Mouse (Mus musculus): Measurements from ENCODE around the gene Lyrm9.

Lyrm9 gene

DNA sequence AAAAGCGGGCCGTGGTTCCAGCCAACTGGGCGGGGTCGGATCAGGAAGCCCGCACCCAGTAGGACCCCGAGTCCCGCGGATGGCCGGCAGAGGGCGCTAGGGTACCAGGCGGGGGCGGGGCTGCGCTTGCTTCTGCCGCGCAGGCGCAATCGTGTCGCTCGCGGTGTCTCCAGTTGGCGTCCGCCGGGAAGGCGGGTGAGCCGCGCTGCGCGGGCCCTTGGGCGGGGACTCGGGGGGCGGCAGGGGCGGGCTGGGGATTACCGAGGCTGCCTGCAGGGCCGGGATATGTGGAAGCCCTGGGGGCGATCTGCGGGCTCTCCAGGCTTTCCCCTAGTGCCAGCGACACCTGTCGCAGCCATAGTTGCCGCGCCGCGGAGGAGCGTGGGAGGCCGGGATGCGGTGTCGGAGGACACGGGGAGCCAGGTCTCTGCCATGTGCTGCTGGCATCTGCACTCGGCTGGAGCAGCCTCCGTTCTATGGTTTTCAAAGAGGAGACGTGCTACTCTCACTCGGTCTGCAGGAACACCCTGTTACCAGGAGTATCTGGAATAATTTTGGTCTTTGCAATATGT lies at the start of gene Lyrm9:
Gene Lyrm9, plus strand, starts transcription at position 143 of the 572 bp plus-strand sequence.
- peak; percentile 92 for DNase-seq (ENCODE audit: low spot score)

DNA sequence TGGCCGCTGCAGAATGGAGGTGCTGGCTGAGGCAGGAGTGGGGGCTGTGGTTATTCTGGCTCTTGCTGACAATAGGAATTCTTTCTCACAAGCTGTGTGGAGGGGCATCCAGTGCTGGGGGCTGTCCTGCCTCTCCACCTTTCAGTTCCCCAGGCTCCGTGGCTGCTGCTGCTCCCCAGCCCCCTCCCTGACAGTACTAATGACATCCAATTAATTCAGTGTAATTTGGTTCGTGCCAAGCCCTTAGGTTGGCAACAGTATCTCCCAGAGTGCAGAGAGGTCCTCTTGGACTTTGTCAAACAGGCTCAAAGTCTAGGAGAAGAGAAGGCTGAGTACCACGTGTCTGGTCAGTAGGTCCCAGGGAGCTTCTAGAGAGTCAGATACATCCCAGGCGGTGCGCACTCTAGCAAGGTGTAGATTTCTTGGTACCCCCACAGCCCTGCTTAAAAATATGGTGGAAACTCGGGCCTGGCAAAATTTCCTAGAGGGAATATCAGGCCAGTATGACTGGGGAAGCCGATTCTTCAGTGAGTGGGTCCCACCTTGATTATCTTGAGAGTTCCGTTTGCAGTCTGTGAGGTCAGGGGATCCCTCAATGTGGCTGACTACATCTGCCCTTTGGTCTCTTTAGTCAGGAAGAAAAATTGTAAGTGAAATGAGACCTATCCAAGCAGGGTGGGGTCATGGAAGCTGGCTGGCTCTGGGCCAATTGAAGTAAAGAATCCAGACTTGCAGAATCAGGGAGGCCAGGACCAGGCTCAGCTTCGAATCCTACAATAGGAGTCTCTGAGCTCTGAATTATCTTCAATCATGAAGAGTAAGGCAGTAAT lies 48.3 kb upstream of the Lyrm9 start:
- no peak for DNase-seq (ENCODE audit: low spot score)

DNA sequence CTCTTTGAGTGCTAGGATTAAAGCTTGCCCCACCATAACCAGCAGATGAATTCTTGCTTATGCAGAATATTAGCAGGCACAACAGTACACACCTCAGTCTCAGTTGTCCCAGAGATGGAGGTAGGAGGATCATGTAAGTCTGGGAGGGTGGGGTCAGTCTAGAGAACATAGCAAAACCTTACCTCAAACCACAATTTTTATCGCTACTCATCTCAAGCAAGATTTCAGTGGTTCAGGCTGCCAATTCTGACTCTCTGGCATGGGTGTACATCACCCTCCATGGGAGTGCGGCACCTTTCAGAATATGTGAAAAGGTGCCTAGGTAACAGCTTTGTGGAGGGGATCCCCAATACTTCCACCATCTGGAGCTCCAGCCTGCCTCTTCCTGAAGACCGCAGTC lies 46.4 kb upstream of the Lyrm9 start:
- no peak for DNase-seq (ENCODE audit: low spot score)

DNA sequence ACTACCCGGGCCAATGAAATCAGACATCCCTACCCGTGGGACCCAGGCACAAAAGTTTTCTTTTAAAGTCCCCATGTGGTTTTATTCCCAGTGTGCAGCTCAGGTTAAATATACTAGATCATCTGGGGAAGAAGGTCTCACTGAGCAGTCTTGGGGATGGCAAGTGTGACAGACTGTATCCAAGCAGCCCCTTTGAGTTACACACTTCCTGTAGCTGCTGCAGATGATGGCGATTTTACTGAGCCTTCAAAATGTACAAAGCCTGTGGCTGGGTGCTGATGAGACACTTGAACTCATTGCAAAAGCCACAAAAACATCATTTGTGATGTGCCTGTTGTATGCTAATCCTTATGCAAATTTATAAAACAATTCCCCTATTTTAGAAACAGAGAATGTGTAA lies 45.8 kb upstream of the Lyrm9 start:
- no peak for DNase-seq (ENCODE audit: low spot score)

DNA sequence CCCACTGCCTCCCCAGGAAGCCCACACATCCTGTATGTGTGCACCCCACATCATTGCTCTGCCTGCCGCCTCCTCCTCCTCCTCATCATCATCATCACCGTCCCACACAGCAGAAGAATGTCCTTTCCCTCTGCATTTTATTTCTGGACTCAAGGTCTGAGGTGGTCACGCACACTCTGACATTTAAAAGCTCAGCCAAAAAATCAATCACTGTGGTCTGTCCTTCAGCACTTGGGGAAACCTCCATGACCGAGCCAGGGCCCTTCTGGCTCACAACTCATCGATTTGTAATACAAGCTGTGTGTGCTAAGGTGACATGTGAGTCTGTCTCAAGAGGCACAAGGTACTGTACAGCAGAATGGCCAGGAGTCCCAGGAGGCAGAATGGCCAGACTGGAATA lies 44.1 kb upstream of the Lyrm9 start:
- DNase-seq (ENCODE audit: low spot score) = no peak

DNA sequence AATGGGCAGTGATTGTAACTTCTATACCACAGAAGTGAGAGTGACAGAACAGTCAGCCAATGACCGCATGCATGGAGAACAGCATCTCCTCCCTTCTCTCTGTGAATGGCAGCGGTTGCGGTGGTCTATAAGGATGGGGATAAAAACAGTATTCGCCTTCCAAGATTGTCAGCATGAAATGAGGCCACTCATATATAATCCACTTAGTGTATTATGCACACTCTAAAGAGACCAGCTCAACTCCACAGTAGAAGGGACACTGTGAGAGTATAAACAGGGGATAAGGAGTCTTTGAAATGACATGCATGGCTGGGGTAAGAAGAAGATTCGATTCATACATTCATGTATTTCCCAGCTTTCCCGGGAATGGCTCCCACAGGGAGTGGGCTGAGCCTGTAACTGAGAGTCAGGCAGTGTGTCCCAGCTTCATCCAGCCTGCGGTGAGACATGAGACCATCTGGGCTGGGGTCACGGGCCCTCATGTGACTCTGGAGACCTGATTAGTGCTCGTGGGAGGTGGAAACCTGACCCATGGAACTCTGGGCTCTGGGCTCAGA lies 43.5 kb upstream of the Lyrm9 start:
- no peak for DNase-seq (ENCODE audit: low spot score)

DNA sequence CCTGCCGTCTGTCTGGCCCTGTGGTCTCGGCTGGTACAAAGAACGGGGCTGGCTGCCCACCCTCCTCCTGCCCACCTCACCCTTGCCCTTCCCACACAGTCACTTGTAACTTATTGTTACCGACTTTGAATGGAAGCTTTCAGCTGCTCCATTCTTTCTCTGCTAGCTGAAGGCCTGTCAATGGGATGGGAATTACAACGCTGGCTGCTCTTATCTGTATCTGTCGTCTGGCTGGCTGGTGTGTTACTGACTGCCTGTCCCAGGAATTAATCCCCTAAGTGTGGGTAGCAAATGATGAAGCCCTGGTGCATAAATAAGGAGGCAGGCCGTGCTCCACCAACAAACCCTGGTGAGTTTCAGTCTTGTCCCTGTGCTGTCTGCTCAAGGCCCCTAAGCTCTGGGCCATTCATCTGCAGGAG lies 40.4 kb upstream of the Lyrm9 start:
- no peak for DNase-seq (ENCODE audit: low spot score)

DNA sequence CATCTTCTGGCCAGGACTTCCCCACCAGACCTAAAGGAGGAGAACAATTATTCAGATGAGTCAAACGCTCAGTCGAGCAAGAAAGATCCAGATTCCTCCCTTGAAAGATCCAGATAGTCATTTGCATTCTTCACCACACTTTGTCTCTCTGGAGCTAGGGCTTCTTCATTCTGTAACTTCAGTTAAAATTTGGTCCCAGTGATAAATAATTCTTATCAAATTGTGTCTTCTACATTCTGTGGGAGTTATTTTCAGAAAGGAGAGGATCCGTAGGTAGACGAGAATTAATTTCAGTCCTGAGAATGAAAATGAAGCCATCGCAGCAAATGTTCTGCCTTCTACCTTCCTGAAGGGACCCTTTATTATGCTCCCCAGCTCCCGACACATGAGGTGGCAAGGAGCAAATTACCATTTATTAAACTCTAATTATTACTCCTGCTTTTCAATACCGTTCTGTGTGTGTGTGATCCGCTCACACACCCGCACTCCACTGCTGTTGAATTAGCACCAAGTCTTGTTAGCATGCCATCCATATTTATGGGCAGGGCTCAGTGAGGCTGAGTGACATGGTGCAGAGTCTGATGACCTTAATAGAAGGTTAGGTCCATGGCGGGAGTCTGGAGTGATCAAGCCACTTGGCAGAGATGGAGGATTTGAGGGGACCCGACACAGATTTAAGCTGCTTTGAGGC lies 36.9 kb upstream of the Lyrm9 start:
- DNase-seq (ENCODE audit: low spot score) = no peak

DNA sequence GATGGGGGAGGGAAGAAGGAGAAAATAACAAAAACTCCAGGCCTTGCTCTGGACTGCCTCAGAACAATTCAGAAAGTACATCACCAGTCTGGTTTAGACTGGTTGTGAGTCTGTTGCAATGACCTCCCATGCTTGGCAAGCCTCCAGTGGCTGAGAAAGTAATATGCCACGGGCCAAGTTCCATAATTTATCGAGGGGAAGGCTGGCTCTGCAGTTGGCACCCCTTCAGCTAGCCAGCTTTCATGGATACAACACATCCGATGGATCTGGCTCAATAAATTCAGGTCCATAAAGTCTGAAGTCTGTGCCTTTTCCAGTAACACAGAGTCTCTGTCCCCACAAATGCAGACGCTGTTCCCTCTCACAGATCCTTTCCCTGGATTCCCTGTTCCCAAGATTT lies 34.8 kb upstream of the Lyrm9 start:
- DNase-seq (ENCODE audit: low spot score) = no peak

DNA sequence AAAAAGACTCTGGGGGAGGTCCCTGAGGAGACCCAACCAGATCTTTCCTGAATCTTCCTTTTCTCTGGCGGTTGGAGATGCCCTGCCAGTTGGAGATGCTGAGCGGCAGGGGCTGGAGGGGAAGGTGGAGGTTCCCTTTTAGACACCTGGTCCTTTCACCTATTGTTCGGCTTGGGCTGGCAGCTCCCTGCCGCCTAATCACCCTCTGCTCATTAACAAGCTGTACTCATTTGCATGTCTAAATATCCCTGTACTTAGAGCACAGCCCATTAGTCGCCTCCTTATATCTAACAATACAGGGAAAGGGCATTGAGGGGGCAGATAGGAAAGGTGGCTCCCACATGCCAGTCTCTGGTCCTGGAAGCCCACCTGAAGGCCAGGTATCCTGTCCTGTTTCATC lies 34.3 kb upstream of the Lyrm9 start:
- DNase-seq (ENCODE audit: low spot score) = no peak

DNA sequence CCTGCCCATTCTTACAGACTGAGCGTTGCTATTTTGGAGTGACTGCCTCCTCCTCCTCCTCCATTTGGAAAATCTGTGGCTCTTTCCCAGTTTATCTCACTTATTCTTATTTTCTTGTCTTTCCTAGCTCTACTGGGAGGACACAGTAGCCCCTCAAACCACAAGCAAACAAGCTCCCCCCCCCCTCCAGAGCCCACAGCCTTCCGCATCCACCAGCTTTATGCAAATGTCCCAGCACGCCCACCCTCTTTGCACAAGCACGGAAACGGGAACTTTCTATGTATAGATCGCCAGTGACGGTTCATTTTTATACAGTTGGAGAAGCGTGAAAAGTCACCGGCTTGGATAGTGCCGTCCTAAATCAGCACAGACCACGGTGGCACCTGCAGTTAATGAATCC lies 33.9 kb upstream of the Lyrm9 start:
- no peak for DNase-seq (ENCODE audit: low spot score)

DNA sequence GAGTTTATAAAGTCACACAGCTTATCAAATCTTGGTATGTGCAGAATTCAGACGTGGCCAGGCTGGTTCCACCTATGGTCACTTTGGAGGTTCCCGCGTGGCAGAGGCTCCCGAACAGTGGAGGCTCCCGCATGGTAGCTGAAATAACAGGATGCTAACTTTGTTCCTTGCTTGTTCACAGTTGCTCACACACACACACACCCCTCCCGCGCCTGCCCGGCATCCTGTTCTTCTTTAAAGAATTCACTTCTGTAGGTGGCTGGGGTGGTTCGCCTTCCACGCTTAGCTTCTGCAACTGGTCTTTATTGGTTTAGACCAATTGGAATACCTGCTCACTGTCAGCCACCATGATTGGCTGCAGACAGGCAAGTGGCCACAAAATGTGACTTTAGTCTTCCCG lies 33.3 kb upstream of the Lyrm9 start:
- no peak for DNase-seq (ENCODE audit: low spot score)

DNA sequence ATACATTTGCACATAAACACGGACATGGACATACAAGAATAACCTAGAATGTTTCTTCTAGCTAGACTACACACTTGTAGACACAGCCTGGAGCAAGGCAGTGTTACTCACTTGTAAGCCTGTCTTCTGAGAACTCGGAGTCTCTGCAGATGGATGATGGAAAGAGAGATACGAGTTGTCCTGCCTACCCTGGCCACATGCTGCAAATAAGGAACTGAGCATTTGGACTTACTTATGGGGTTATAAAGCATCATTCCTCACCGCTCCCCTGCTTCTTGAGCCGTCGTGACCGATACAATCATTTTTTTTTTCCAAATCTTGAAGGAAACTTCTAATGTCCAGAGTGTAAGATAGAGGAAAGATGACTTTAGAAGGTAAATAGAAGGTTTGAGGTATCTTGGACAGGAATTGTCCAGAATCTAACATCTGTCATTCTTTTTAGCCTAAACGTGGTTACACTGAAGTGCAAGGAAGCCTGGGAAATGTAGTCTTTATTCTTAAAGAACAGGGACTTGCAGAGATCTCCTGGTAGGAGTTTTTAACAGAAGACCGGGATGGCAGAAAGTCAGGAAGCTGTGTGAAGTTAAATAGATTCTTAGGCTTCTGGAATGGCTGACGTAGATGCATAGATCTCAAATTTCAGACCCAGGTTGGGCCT lies 30.2 kb upstream of the Lyrm9 start:
- no peak for DNase-seq (ENCODE audit: low spot score)

DNA sequence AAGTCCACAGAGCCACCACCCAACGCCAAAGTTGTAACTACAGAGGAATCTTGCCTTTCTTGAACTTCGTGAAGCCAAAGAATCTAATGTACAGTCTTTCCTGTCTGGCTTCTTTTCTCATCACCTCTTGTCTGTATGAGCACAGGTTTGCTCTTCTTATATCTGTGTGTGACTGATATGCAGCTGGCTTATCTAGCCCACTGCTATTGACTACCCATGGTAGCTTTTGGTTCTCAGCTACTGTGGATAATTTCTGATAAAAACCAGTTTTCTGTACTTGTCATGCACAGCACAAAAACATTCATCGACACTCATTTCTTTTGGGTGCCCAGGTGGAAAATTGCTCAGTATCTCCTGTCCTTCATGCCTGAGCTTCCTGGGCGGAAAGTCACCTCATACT lies 25.3 kb upstream of the Lyrm9 start:
- DNase-seq (ENCODE audit: low spot score) = no peak

DNA sequence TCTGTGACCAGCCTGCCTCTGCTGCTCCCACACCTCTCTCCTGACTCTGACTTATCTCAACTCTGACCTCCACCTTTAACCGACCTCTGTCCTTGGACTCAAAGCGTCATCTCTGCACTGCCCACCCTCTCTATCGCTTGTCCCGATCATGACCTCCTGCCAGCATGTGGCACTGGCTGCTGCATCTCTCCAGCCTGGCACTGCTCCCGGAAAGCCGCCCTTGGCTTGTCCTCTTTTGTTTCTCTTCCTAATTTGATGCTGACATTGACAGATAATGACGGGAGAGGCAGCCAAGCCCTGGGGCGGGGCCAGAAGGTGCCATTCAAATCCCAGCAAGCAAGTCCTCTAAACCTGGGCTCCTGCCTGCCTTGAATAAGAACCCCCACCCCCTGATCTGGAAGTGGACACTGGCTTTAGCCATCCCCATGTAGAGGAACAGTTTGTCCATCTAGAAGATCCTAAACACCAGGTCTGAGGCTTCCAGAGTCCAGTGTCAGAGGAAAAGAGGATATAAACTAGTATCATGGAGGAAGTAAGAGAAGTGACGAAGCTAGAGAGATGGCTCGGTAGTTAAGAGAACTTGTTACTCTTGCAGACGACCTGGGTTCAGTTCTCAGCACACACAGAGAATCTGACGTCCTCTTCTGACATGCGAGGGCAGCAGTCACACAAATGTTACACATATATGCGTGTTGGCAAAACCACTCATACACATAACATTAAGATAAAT lies 22.6 kb upstream of the Lyrm9 start:
- no peak for DNase-seq (ENCODE audit: low spot score)

DNA sequence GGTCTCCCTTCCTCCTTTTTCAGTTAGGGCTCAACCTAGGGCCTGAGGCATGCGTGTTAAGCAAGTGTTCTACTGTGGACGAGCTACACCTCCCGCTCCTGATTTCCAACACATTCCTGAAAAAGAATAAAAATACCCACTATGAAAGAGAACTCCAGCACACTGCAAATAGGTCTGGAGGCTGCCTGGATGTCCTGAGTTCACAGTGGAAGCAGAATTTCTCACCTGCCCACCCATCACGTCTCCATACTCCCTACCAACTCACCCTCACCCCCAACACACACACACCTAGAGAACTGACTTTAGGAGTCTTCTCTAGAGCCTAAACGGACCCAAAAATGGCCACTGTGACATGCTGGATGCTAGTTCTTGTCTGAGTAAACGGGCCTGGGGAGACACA lies 21.8 kb upstream of the Lyrm9 start:
- no peak for DNase-seq (ENCODE audit: low spot score)

DNA sequence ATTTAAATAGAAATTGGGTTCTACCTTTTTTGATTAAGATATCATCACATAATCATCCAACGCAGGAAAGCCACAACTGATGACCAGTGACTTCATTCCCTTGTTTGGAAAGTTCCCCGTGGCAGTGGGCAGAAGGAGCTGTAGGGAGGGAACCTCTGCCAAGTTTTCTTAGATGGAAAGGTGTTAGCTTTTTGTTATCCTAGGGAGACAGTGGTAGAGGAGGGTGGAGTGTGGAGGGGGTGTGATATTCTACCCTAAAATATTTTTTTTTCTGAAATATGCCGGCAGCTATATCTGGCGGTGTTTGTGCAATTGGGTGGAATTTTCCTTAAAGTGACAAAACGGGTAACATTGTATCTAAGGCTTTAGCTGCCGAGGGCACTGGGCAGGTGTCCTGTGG lies 21.2 kb upstream of the Lyrm9 start:
- DNase-seq (ENCODE audit: low spot score) = no peak

DNA sequence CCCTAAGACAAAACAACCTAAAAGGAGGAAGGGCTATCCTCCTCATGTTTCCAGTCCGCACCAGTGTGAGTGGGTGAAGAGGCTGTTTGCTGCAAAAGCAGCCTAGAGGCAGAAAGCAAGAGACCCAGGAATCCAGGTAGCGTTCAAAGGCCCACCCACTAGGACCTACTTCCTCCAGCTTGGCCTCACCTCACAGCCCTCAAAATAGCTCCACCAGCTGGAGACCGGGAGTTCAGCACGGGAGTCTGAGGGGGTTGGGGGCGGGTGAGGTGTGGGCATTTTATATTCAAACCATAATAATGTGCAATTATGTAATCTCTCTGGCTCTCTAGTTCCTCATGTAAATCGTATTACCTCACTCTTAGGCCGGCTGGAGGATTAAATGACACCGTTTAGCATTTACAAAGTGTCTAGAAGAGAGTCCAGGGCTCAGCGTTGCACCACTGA lies 20.7 kb upstream of the Lyrm9 start:
- DNase-seq (ENCODE audit: low spot score) = no peak

DNA sequence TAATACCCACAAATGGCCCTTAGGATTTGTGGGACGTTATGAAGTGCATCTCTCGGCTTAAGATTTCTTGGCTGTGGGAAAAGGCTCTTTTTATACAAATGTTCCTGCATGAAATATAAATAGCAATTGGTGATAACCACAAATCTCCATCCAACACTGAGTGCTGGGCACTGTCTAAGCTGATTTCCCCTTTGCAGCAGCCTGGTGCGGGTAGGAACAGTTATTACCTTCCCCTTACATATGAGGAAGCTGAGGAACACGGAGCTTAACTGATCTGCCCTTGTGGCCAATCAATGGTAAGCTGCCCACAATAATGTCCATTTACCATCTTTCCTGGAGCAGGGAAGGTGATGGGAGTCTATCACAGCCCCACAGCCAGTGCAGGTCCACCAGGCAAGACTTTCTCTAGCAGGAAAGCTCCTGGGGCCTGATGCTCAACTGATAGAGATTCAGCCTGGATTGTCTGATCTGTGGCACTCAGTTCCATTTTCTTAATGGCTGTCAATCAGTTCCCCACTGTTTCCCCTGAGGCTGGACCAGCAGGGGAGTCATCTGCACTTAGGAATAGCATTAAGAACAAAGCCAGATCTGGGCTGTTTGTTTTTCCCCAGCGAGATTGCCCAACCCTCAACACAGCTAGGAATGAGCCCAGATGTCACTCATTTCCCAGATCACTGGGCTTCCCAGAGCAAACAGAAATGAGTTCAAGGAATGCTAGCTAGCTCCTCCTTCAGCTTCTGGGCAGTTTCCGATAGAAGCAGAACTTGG lies 18.9 kb upstream of the Lyrm9 start:
- DNase-seq (ENCODE audit: low spot score) = peak; percentile 52

DNA sequence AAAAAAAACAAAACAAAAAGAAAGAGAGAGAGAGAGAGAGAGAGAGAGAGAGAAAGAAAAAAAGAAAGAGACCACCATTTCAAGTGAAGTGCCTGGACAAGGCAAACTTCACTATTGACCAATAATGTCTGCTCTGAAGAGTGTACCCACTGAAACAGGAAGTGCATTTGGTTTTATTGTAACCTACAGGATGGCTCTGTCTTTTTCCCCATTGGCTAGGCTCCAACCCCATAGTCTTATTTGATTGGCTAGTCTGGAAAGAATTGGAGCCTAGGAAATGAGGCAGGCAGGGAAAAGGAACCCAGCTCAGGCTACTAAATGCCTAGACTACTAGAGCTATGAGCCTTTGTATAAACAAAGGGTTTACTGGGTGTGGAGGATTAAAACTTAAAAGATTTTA lies 17.0 kb upstream of the Lyrm9 start:
- DNase-seq (ENCODE audit: low spot score) = no peak

DNA sequence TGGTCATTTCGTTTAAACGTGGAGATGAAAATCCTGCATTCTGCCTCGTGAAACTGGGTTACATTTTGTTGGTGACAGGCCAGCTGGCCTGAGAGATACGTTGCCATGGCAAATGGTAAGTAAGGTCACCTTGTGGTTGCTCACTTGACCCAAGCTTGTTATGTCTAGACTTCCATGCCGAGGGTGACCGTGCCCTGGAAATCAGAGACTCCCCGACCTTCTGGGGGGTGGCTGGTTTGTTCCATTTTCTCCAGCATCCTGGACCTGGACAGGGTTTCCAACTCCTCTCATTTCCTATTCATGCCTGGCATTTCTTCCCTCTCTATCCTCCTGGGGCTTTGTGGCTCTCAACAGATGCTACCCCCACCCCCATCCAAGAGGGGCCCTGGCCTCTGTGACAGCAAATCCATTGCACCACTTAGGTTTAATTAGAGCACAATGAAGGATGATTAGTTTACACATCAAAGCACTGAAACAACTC lies 11.9 kb upstream of the Lyrm9 start:
- no peak for DNase-seq (ENCODE audit: low spot score)
